Comparison of ENCODE assay signal across 25 mouse cellular contexts in genomic region chr4:32789020-32789419, GRCm38 (mm10). TPM values are rescaled to one million over a fixed set of nuclear protein-coding genes. Genes with fewer than 3 reads are reported as not detected.
DNase-seq lines count a peak whose midpoint lies in the region; ATAC-seq and TF ChIP-seq lines count a peak whose summit lies in the region.
"Had no signal": no experiment of that assay in that cellular context is flagged by ENCODE, and none has a peak within 500 bp of the region (broad histone marks: within the 10 kb centered on the region; RNA-seq: fewer than 3 reads in every experiment).

No protein-coding gene starts in this region.

- ATAC-seq in megakaryocyte, adult 5-6 weeks (ENCODE audit: poor library complexity, severe bottlenecking): peak; percentile 78
- ATAC-seq in hindbrain, embryonic 16.5 days: no peak
- ATAC-seq: forebrain, embryonic 14.5 days; forebrain, embryonic 16.5 days had no signal

- 83% methylated on average over 4 of the region's 4 CpGs for WGBS in hindbrain, embryonic 16.5 days

- no peak overlapping the region for H3K9ac ChIP-seq in MEL (ENCODE audit: control insufficient read depth, low read depth, low read length, poor library complexity, severe bottlenecking)
- H3K9ac ChIP-seq in hindbrain, embryonic 16.5 days (ENCODE audit: low read depth, low read length): no peak overlapping the region
- H3K9ac ChIP-seq: embryonic facial prominence, embryonic 13.5 days; embryonic facial prominence, embryonic 15.5 days; forebrain, embryonic 12.5 days had no signal

- TF ChIP-seq RAD21 in MEL (IDR thresholded peaks at IDR 0.05; ENCODE audit: low read depth, low read length): no peak

- H3K36me3 ChIP-seq in MEL (ENCODE audit: control insufficient read depth in 1 of 2, insufficient read depth in 2 of 2, low read length in 2 of 2): no peaks in the 10 kb centered on the region
- H3K36me3 ChIP-seq in hindbrain, embryonic 16.5 days (ENCODE audit: control insufficient read depth, insufficient read depth, low read length): no peaks in the 10 kb centered on the region
- H3K36me3 ChIP-seq: embryonic facial prominence, embryonic 13.5 days; embryonic facial prominence, embryonic 15.5 days; forebrain, embryonic 12.5 days; G1E had no signal

- no peaks in the 10 kb centered on the region for H3K4me1 ChIP-seq in MEL (ENCODE audit: control insufficient read depth in 1 of 2, insufficient read depth in 2 of 2, low read length in 2 of 2)
- no peaks in the 10 kb centered on the region for H3K4me1 ChIP-seq in hindbrain, embryonic 16.5 days (ENCODE audit: control insufficient read depth, insufficient read depth, low read depth, low read length)
- H3K4me1 ChIP-seq: embryonic facial prominence, embryonic 13.5 days; embryonic facial prominence, embryonic 15.5 days; forebrain, embryonic 10.5 days; forebrain, embryonic 12.5 days had no signal

- H3K9me3 ChIP-seq in MEL (replicated peaks; ENCODE audit: insufficient read depth, low read length): no peaks in the 10 kb centered on the region
- H3K9me3 ChIP-seq in hindbrain, embryonic 16.5 days (ENCODE audit: control insufficient read depth, low read length): no peaks in the 10 kb centered on the region
- H3K9me3 ChIP-seq: embryonic facial prominence, embryonic 13.5 days; embryonic facial prominence, embryonic 15.5 days; forebrain, embryonic 12.5 days; G1E had no signal

- intact Hi-C loops in heart, postnatal 10 days (cut with DNase I): no loop called here

- TF ChIP-seq CTCF in MEL (IDR thresholded peaks at IDR 0.05 in 2 of 3, conservative IDR thresholded peaks at IDR 0.05 in 1 of 3; ENCODE audit: control insufficient read depth in 1 of 3, insufficient read depth in 1 of 3, low read depth in 2 of 3, low read length in 3 of 3, poor library complexity in 1 of 3, severe bottlenecking in 1 of 3): no peak

- no peak overlapping the region for H3K4me2 ChIP-seq in hindbrain, embryonic 16.5 days (ENCODE audit: low read length)
- H3K4me2 ChIP-seq: embryonic facial prominence, embryonic 13.5 days; embryonic facial prominence, embryonic 15.5 days; forebrain, embryonic 12.5 days had no signal

- no peaks in the 10 kb centered on the region for H3K27me3 ChIP-seq in MEL (ENCODE audit: control insufficient read depth in 1 of 2, insufficient read depth in 2 of 2, low read length in 2 of 2)
- H3K27me3 ChIP-seq in hindbrain, embryonic 16.5 days (replicated peaks; ENCODE audit: control insufficient read depth, insufficient read depth, low read length): no peaks in the 10 kb centered on the region
- H3K27me3 ChIP-seq: embryonic facial prominence, embryonic 13.5 days; embryonic facial prominence, embryonic 15.5 days; forebrain, embryonic 12.5 days had no signal

- H3K27ac ChIP-seq in MEL (ENCODE audit: control insufficient read depth, low read depth, low read length): no peak overlapping the region
- H3K27ac ChIP-seq in hindbrain, embryonic 16.5 days (ENCODE audit: low read depth, low read length): no peak overlapping the region
- H3K27ac ChIP-seq: embryonic facial prominence, embryonic 13.5 days; embryonic facial prominence, embryonic 15.5 days; forebrain, embryonic 10.5 days; forebrain, embryonic 12.5 days had no signal

- peak; percentile 75 for DNase-seq in heart, adult 11 months
- no peak for DNase-seq in heart, postnatal 10 days
- DNase-seq in MEL (ENCODE audit: low read depth, low spot score): no peak
- no peak for DNase-seq in lung, postnatal 14 days
- no peak for DNase-seq in thymus, postnatal 10 days (ENCODE audit: low spot score in 2 of 2)
- DNase-seq: adrenal gland, adult 2 months; adrenal gland, postnatal 10 days; adrenal gland, postnatal 25 days; cerebellum, adult 11 months; cerebellum, adult 18-20 months; cerebellum, adult 8-10 months; cerebellum, adult 9-11 months; cerebellum, postnatal 14 days; cerebellum, postnatal 36 days; embryo, embryonic 11 days had no signal

- H3K79me2 ChIP-seq in MEL (ENCODE audit: control insufficient read depth, insufficient read depth, low read length, poor library complexity): no peaks in the 10 kb centered on the region

- TF ChIP-seq EP300 in MEL (IDR thresholded peaks at IDR 0.05; ENCODE audit: low read depth in 1 of 2, low read length in 2 of 2): no peak

- no peak for TF ChIP-seq POLR2A in MEL (IDR thresholded peaks at IDR 0.05; ENCODE audit: control insufficient read depth in 1 of 2, insufficient read depth in 1 of 2, low read depth in 1 of 2, low read length in 2 of 2, poor library complexity in 1 of 2)

- H3K4me3 ChIP-seq in MEL (ENCODE audit: control insufficient read depth in 1 of 2, insufficient read depth in 1 of 2, low read depth in 2 of 2, low read length in 2 of 2): no peak overlapping the region
- H3K4me3 ChIP-seq in hindbrain, embryonic 16.5 days (ENCODE audit: low read length): no peak overlapping the region
- H3K4me3 ChIP-seq: embryonic facial prominence, embryonic 13.5 days; embryonic facial prominence, embryonic 15.5 days; erythroblast, embryonic 14.5 days; forebrain, embryonic 10.5 days; forebrain, embryonic 12.5 days had no signal

TF ChIP-seq in MEL, 35 proteins besides CTCF, POLR2A, EP300 and RAD21:
- TF ChIP-seq ZNF384 (IDR thresholded peaks at IDR 0.05; ENCODE audit: low read depth, low read length): no peak
- 0 out of 2 replicates have a peak, but pooled peaks have one; percentile 21 for TF ChIP-seq MAX (IDR thresholded peaks at IDR 0.05; ENCODE audit: low read length)

RNA-seq across cellular contexts. Expression of gene Lyrm2, which starts 11.0 kb away (rescaled TPM):
- total RNA-seq in heart, postnatal 10 days (2021): 10 to 100 TPM; 43.4 to 50.9 TPM
- 30.8 and 37.7 TPM in 2 replicates for total RNA-seq in MEL (2012; rRNA removed)
- polyA plus RNA-seq in MEL (2012; ENCODE audit: insufficient read depth in 1 of 2, insufficient read length in 2 of 2, low read depth in 1 of 2, low replicate concordance in 2 of 2, missing spikeins in 1 of 2): 10 to 100 TPM in 1 of 2 experiments, not detected in 1; 18.0 TPM
- total RNA-seq in megakaryocyte, adult 5-6 weeks (2015): 32.5 and 46.5 TPM in 2 replicates
- total RNA-seq in megakaryocyte, adult 5-6 weeks (2017): 71.2 and 77.3 TPM in 2 replicates
- 102 and 104 TPM in 2 replicates for polyA plus RNA-seq in hindbrain, embryonic 16.5 days (2015; fragmentation: Nextera tagmentation; extraction: Ambion mirVana)
